Mouse (Mus musculus) cerebellum, postnatal 14 days (tissue): ENCODE data around the gene Gm21797.
"Not testable (repeated sequence)": the region's sequence is repeated elsewhere in the genome, so short reads cannot be mapped to it uniquely, and the experiment has no call there.

Source experiments
- DNase-seq, 2 experiments: peaks; one replicate each; pipeline ENCODE4 v3.0.0; 2021; ENCODE audit warnings: mixed read lengths in 2 of 2

The Gm21797 gene

DNA sequence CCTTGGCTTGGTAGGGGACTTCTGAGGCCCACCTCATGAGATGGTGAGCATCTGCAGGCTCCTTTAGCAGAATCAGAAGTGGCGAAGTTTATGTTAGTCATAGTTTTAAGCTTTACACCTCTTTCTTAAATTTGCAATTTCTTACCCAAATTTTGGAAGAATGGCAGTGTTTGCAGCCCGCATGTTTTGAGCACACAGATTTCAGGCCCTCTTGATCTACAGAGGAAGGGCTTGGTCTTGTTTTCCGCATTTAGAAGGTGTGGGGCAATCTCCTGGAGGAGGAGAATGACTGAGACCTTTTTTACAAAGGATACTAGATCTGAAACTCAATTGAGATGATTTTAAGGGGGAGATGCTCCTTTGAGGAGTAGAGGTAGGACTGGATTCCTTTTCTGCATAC is at the start of gene Gm21797:
Gene Gm21797, minus strand, starts transcription at position 101 of the 400 bp plus-strand sequence.
- not testable (repeated sequence) for DNase-seq

DNA sequence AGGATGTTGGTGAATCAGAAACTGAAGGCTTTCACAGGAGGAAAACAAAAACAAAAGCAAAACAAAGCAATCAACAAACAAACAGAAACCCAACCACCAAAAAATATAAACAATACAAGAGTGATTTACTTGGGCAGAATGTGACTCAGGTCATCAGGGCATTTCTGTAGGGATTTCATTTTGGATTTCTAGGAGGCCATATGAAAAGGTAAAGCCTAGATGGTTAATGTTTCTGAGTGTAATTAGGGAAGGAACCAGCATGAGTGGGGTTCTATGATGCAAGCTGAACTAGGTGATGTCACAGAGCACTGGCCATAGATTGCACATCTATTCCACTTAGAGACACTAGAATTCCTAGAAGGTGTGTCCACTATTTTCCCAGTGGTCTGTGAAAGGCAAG is 29.0 kb upstream of the Gm21797 start, which contains the start of gene Gm20795:
Gene Gm20795, plus strand, starts transcription at position 301 of the 400 bp plus-strand sequence.
- not testable (repeated sequence) for DNase-seq
